Mouse (Mus musculus): ENCODE results near the gene Sumf1. TPM values are rescaled to one million over a fixed set of nuclear protein-coding genes. Genes with fewer than 3 reads are reported as not detected.

The Sumf1 gene
- polyA plus RNA-seq, 1 experiment, result 14.9 TPM

DNA sequence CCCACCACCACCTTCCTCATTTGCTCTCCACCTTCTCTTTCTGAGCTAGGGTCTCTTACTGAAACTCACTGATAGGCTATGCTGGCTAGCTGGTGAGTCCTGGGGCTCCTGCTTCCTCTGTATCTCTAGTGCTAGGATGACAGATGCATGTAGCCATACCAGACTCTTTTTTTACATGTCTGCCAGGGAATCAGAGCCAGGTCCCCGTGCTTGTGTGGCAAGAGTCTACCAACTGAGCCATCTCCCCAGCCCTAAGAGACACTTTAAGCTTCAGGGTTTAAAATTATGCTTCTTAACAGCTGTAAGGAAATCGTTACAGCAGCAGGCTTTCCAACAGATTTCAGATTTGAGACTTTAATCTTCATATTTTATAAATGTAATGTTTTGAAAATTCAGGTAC, 111.5 kb downstream of the Sumf1 start:
- Histone ChIP-seq H3K27me3 (ENCODE audit: control insufficient read depth, insufficient read depth, insufficient read length) (no peaks in the 10 kb centered on the region), H3K36me3 (ENCODE audit: control insufficient read depth, insufficient read depth) (no peaks in the 10 kb centered on the region), H3K4me3 (no peak overlapping the region), H3K79me2 (ENCODE audit: control insufficient read depth, insufficient read depth) (no peaks in the 10 kb centered on the region), H3ac (ENCODE audit: control insufficient read depth, insufficient read length) (no peak overlapping the region), H3K4me2 (ENCODE audit: low read depth) (no peak overlapping the region)
- no peak for TF ChIP-seq USF1 (IDR thresholded peaks at IDR 0.05; ENCODE audit: low read depth)

DNA sequence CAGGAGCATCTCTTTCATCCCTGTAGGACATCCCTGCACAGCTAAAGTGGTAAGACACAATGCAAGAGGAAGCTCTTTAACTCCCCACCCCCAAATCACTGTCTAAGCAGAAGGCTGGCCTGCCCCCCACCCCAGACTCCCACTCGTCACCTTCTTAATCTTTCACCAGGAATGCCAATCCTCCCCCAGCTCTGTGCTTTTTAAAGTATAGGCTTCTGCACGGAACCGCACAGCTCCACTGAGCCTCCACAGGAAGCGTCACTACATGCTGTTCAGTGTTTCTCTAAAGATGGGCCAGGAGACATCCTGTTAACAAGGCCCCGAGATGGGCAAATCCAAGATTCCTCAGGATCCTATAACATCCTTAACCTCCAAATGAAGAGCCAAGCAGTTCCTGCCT, 112.3 kb downstream of the Sumf1 start:
- H3K4me3 ChIP-seq, result no peak overlapping the region
- H3K4me2 ChIP-seq (ENCODE audit: low read depth), result no peak overlapping the region
- no peak overlapping the region for H3ac ChIP-seq (ENCODE audit: control insufficient read depth, insufficient read length)
- no peaks in the 10 kb centered on the region for H3K79me2 ChIP-seq (ENCODE audit: control insufficient read depth, insufficient read depth)
- H3K27me3 ChIP-seq (ENCODE audit: control insufficient read depth, insufficient read depth, insufficient read length), result no peaks in the 10 kb centered on the region
- TF ChIP-seq MAX (IDR thresholded peaks at IDR 0.05; ENCODE audit: low read depth) (no peak), E2F4 (IDR thresholded peaks at IDR 0.05; ENCODE audit: insufficient read depth) (no peak), USF1 (IDR thresholded peaks at IDR 0.05; ENCODE audit: low read depth) (no peak), MYOG (IDR thresholded peaks at IDR 0.05; ENCODE audit: control insufficient read depth in 1 of 3, insufficient read depth in 1 of 3, insufficient read length in 2 of 3, low read depth in 2 of 3) (no peak), TCF12 (IDR thresholded peaks at IDR 0.05; ENCODE audit: insufficient read depth, poor library complexity, severe bottlenecking) (no peak), CEBPB (IDR thresholded peaks at IDR 0.05; ENCODE audit: insufficient read depth, poor library complexity, severe bottlenecking) (no peak), REST (IDR thresholded peaks at IDR 0.05; ENCODE audit: insufficient read depth, insufficient read length) (no peak), POLR2AphosphoS2 (IDR thresholded peaks at IDR 0.05; ENCODE audit: insufficient read length, low read depth) (no peak), POLR2A (IDR thresholded peaks at IDR 0.05; ENCODE audit: insufficient read length, low read depth) (no peak), MYOD1 (IDR thresholded peaks at IDR 0.05; ENCODE audit: control insufficient read depth in 1 of 3, insufficient read length in 2 of 3, low read depth in 2 of 3) (no peak), TCF3 (IDR thresholded peaks at IDR 0.05; ENCODE audit: insufficient read length, low read depth) (no peak), SRF (IDR thresholded peaks at IDR 0.05; ENCODE audit: control insufficient read depth, insufficient read length, low read depth) (no peak)
- no peaks in the 10 kb centered on the region for H3K36me3 ChIP-seq (ENCODE audit: control insufficient read depth, insufficient read depth)

DNA sequence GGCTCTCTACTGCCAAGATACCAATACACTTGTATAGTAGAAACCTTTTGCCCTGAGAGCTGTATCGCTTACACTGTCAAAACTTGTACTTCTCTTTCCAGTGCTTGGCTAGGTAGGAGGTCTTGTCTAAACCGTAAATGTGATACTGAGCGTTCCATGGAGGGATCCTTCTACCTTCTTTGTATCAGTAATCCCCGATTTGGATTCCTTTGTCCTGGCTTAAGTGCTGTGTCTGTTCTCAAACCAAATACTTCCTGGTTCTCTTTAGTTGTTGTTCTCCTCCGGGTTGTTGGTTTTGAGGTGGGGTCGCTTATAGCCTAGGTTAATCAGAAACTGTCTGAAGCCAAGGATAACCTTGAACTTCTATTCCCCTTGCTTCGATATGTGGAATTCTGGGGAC, 114.4 kb downstream of the Sumf1 start:
- no peak overlapping the region for H3ac ChIP-seq (ENCODE audit: control insufficient read depth, insufficient read length)
- no peaks in the 10 kb centered on the region for H3K27me3 ChIP-seq (ENCODE audit: control insufficient read depth, insufficient read depth, insufficient read length)
- no peaks in the 10 kb centered on the region for H3K79me2 ChIP-seq (ENCODE audit: control insufficient read depth, insufficient read depth)
- no peak overlapping the region for H3K4me3 ChIP-seq
- no peak overlapping the region for H3K4me2 ChIP-seq (ENCODE audit: low read depth)
- no peak for TF ChIP-seq MYOG (IDR thresholded peaks at IDR 0.05; ENCODE audit: control insufficient read depth in 1 of 3, insufficient read depth in 1 of 3, insufficient read length in 2 of 3, low read depth in 2 of 3)
- no peak for TF ChIP-seq MYOD1 (IDR thresholded peaks at IDR 0.05; ENCODE audit: control insufficient read depth in 1 of 3, insufficient read length in 2 of 3, low read depth in 2 of 3)
- no peak for TF ChIP-seq SRF (IDR thresholded peaks at IDR 0.05; ENCODE audit: control insufficient read depth, insufficient read length, low read depth)
- no peak for TF ChIP-seq REST (IDR thresholded peaks at IDR 0.05; ENCODE audit: insufficient read depth, insufficient read length)
- no peak for TF ChIP-seq POLR2AphosphoS2 (IDR thresholded peaks at IDR 0.05; ENCODE audit: insufficient read length, low read depth)
- TF ChIP-seq CEBPB (IDR thresholded peaks at IDR 0.05; ENCODE audit: insufficient read depth, poor library complexity, severe bottlenecking), result no peak
- no peak for TF ChIP-seq TCF3 (IDR thresholded peaks at IDR 0.05; ENCODE audit: insufficient read length, low read depth)
- no peak for TF ChIP-seq USF1 (IDR thresholded peaks at IDR 0.05; ENCODE audit: low read depth)
- no peak for TF ChIP-seq E2F4 (IDR thresholded peaks at IDR 0.05; ENCODE audit: insufficient read depth)
- no peak for TF ChIP-seq POLR2A (IDR thresholded peaks at IDR 0.05; ENCODE audit: insufficient read length, low read depth)
- H3K36me3 ChIP-seq (ENCODE audit: control insufficient read depth, insufficient read depth), result no peaks in the 10 kb centered on the region

DNA sequence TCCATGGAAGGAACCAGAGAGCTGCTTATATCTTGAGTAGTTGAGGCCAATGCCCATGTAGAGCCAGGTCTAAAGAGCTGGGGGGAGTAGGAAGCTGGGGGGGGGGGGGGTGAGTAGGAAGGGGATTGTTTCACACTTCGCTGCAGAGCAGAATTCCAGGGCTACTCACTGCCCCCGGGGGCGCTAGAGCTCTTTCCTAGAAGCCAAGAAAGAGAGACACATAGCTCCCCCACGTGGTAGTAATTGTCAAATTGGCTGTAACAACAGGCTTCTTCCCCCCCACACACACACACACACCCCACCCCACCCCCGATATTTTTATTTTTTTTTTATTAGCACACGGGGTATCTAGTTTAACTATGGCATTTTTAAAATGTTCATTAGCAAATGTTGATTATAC, 119.8 kb downstream of the Sumf1 start:
- TF ChIP-seq MYOD1 (IDR thresholded peaks at IDR 0.05; ENCODE audit: control insufficient read depth in 1 of 3, insufficient read length in 2 of 3, low read depth in 2 of 3) (no peak), MAX (IDR thresholded peaks at IDR 0.05; ENCODE audit: low read depth) (no peak), SRF (IDR thresholded peaks at IDR 0.05; ENCODE audit: control insufficient read depth, insufficient read length, low read depth) (no peak), MYOG (IDR thresholded peaks at IDR 0.05; ENCODE audit: control insufficient read depth in 1 of 3, insufficient read depth in 1 of 3, insufficient read length in 2 of 3, low read depth in 2 of 3) (no peak), CEBPB (IDR thresholded peaks at IDR 0.05; ENCODE audit: insufficient read depth, poor library complexity, severe bottlenecking) (no peak), REST (IDR thresholded peaks at IDR 0.05; ENCODE audit: insufficient read depth, insufficient read length) (no peak), POLR2A (IDR thresholded peaks at IDR 0.05; ENCODE audit: insufficient read length, low read depth) (no peak), POLR2AphosphoS2 (IDR thresholded peaks at IDR 0.05; ENCODE audit: insufficient read length, low read depth) (no peak), E2F4 (IDR thresholded peaks at IDR 0.05; ENCODE audit: insufficient read depth) (no peak), TCF3 (IDR thresholded peaks at IDR 0.05; ENCODE audit: insufficient read length, low read depth) (no peak), USF1 (IDR thresholded peaks at IDR 0.05; ENCODE audit: low read depth) (no peak)
- H3ac ChIP-seq (ENCODE audit: control insufficient read depth, insufficient read length), result no peak overlapping the region
- H3K4me3 ChIP-seq, result peak overlapping the region; percentile 38
- no peaks in the 10 kb centered on the region for H3K36me3 ChIP-seq (ENCODE audit: control insufficient read depth, insufficient read depth)
- H3K79me2 ChIP-seq (ENCODE audit: control insufficient read depth, insufficient read depth), result no peaks in the 10 kb centered on the region
- H3K4me2 ChIP-seq (ENCODE audit: low read depth), result peak overlapping the region; percentile 74
- H3K27me3 ChIP-seq (ENCODE audit: control insufficient read depth, insufficient read depth, insufficient read length), result no peaks in the 10 kb centered on the region

DNA sequence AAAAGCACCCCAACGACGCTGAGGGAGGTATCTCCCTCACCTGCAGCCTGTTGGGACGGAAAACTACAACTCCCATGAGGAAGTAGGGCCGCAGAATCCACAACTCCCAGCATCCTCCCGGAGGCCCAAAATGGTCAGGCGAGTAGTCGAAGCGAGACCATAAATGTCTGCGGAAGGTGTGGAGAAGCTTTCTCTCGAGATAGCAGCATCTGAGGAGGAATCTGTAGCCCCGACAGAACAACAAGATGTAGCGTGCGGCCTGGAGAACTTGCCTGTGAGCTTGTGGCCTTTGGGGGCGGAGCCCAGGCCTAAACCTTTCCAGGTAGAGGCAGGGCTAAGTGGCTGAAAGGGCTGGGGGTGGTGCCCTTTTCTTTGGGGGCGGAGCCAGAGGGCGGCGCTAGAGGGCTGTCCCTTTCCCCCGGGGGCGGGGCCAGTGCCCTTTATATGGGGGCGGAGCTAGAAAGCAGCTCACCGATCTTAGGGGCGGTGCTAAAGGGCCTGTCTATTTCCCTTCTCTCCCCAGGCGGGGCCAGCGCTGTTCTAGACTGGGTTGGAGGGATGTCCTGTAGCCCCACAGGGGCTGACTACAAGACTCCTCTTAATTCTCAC, 120.4 kb downstream of the Sumf1 start, which contains the start of gene Setmar:
Gene Setmar, plus strand, starts transcription at position 128 of the 609 bp plus-strand sequence.
- no peak within 1 kb of the TSS for H3ac ChIP-seq (ENCODE audit: control insufficient read depth, insufficient read length)
- no peaks in the 10 kb centered on the region for H3K36me3 ChIP-seq (ENCODE audit: control insufficient read depth, insufficient read depth)
- H3K4me2 ChIP-seq (ENCODE audit: low read depth), result peak within 1 kb of the TSS; percentile 74
- TF ChIP-seq POLR2A (IDR thresholded peaks at IDR 0.05; ENCODE audit: insufficient read length, low read depth) (no peak), MAX (IDR thresholded peaks at IDR 0.05; ENCODE audit: low read depth) (no peak), SRF (IDR thresholded peaks at IDR 0.05; ENCODE audit: control insufficient read depth, insufficient read length, low read depth) (peak; percentile 59), MYOG (IDR thresholded peaks at IDR 0.05; ENCODE audit: control insufficient read depth in 1 of 3, insufficient read depth in 1 of 3, insufficient read length in 2 of 3, low read depth in 2 of 3) (no peak), USF1 (IDR thresholded peaks at IDR 0.05; ENCODE audit: low read depth) (no peak)
- peak within 1 kb of the TSS; percentile 38 for H3K4me3 ChIP-seq
- H3K27me3 ChIP-seq (ENCODE audit: control insufficient read depth, insufficient read depth, insufficient read length), result no peaks in the 10 kb centered on the region
- no peaks in the 10 kb centered on the region for H3K79me2 ChIP-seq (ENCODE audit: control insufficient read depth, insufficient read depth)

Measured in myocyte (in vitro differentiated cells).